Mouse (Mus musculus) frontal cortex, adult 2 months (tissue): Measurements from ENCODE around the gene Lhx3. TPM values are rescaled to one million over a fixed set of nuclear protein-coding genes. Genes with fewer than 3 reads are reported as not detected.

Experiments used
- polyA plus RNA-seq: library from polyadenylated mRNA; depleted of rRNA; stranded (reverse); fragments of >200 nt; gene quantifications from 2 replicates; pipeline ENCODE4 v1.2.3, GENCODE M21; 2012; rRNA removed

Lhx3 gene
- polyA plus RNA-seq, 1 experiment = 0.22 TPM

Other genes starting within 250 kb of the Lhx3 start
- gene Camsap1, start 225.0 kb downstream of the Lhx3 start, polyA plus RNA-seq = 36.9 and 41.5 TPM in 2 replicates
- gene Ubac1, start 186.5 kb downstream of the Lhx3 start, polyA plus RNA-seq = 78.1 and 79.7 TPM in 2 replicates
- gene Nacc2, start 85.1 kb downstream of the Lhx3 start, polyA plus RNA-seq = 66.9 and 72.8 TPM in 2 replicates
- 25.0 and 26.2 TPM in 2 replicates for gene Qsox2, start 29.2 kb upstream of the Lhx3 start, polyA plus RNA-seq
- 1.6 and 1.8 TPM in 2 replicates for gene Ccdc187, start 86.3 kb upstream of the Lhx3 start, polyA plus RNA-seq
- 248 and 275 TPM in 2 replicates for gene Gpsm1, start 107.2 kb upstream of the Lhx3 start, polyA plus RNA-seq
- 35.2 and 37.1 TPM in 2 replicates for gene Dnlz, start 143.8 kb upstream of the Lhx3 start, polyA plus RNA-seq
- gene Card9, start 152.6 kb upstream of the Lhx3 start, polyA plus RNA-seq = 6.6 TPM in 2 replicates
- 65.9 and 80.2 TPM in 2 replicates for gene Snapc4, start 172.4 kb upstream of the Lhx3 start, polyA plus RNA-seq
- gene Entr1, start 181.0 kb upstream of the Lhx3 start, polyA plus RNA-seq = 291 and 306 TPM in 2 replicates
- gene Pmpca, start 181.1 kb upstream of the Lhx3 start, polyA plus RNA-seq = 104 and 106 TPM in 2 replicates
- 26.6 and 31.6 TPM in 2 replicates for gene Inpp5e, start 200.9 kb upstream of the Lhx3 start, polyA plus RNA-seq
- 30.8 and 36.1 TPM in 2 replicates for gene Sec16a, start 236.9 kb upstream of the Lhx3 start, polyA plus RNA-seq